Mouse (Mus musculus): ENCODE measurements at regions not wholly inside any gene's neighbourhood (a gene's known extent, or its start where the extent isn't known, plus 50 kb on each side); places are given as distances from the start of the nearest gene placed in this dataset.

GRCm38 (mm10) chr11:56165759-56166158 lies 124.9 kb upstream of the Nmur2 start:
- Histone ChIP-seq H3K27ac (ENCODE audit: low read depth) (no peak overlapping the region), H3K27me3 (replicated peaks; ENCODE audit: control insufficient read depth, insufficient read depth, low read length) (no peaks in the 10 kb centered on the region), H3K4me1 (replicated peaks; ENCODE audit: control insufficient read depth, insufficient read depth, low read length) (no peaks in the 10 kb centered on the region), H3K36me3 (ENCODE audit: control insufficient read depth, insufficient read depth, low read length) (no peaks in the 10 kb centered on the region), H3K9me3 (ENCODE audit: control insufficient read depth, low read length) (no peaks in the 10 kb centered on the region), H3K4me2 (ENCODE audit: low read length) (no peak overlapping the region), H3K9ac (ENCODE audit: low read length) (no peak overlapping the region), H3K4me3 (ENCODE audit: low read depth, low read length) (no peak overlapping the region)
- no peak for ATAC-seq (replicated peaks; ENCODE audit: low FRiP score, low TSS enrichment, low read depth)
- 80% methylated on average over 5 of the region's 5 CpGs for WGBS
- DNase-seq (ENCODE audit: low spot score): no peak

- no peak overlapping the region for H3K4me3 ChIP-seq (ENCODE audit: low read depth, low read length)
- H3K9ac ChIP-seq (ENCODE audit: low read length): no peak overlapping the region
- no peaks in the 10 kb centered on the region for H3K4me1 ChIP-seq (replicated peaks; ENCODE audit: control insufficient read depth, insufficient read depth, low read length)
- no peak overlapping the region for H3K4me2 ChIP-seq (ENCODE audit: low read length)
- H3K9me3 ChIP-seq (ENCODE audit: control insufficient read depth, low read length): no peaks in the 10 kb centered on the region
- no peak for DNase-seq (ENCODE audit: low spot score)
- no peaks in the 10 kb centered on the region for H3K36me3 ChIP-seq (ENCODE audit: control insufficient read depth, insufficient read depth, low read length)
- no peak overlapping the region for H3K27ac ChIP-seq (ENCODE audit: low read depth)
- no peaks in the 10 kb centered on the region for H3K27me3 ChIP-seq (replicated peaks; ENCODE audit: control insufficient read depth, insufficient read depth, low read length)
- WGBS: 70% methylated on average over 2 of the region's 2 CpGs
- ATAC-seq (replicated peaks; ENCODE audit: low FRiP score, low TSS enrichment, low read depth): no peak
Measured at GRCm38 (mm10) chr11:56160286-56160685, 119.5 kb upstream of the Nmur2 start.

GRCm38 (mm10) chr11:56159412-56160074 lies 118.7 kb upstream of the Nmur2 start:
- Histone ChIP-seq H3K27me3 (replicated peaks; ENCODE audit: control insufficient read depth, insufficient read depth, low read length) (no peaks in the 10 kb centered on the region), H3K4me3 (ENCODE audit: low read depth, low read length) (no peak overlapping the region), H3K27ac (ENCODE audit: low read depth) (no peak overlapping the region), H3K9ac (ENCODE audit: low read length) (no peak overlapping the region), H3K9me3 (ENCODE audit: control insufficient read depth, low read length) (no peaks in the 10 kb centered on the region), H3K4me1 (replicated peaks; ENCODE audit: control insufficient read depth, insufficient read depth, low read length) (no peaks in the 10 kb centered on the region), H3K36me3 (ENCODE audit: control insufficient read depth, insufficient read depth, low read length) (no peaks in the 10 kb centered on the region), H3K4me2 (ENCODE audit: low read length) (no peak overlapping the region)
- ATAC-seq (replicated peaks; ENCODE audit: low FRiP score, low TSS enrichment, low read depth) (no peak), DNase-seq (ENCODE audit: low spot score) (no peak)
- WGBS: 46% methylated on average over 10 of the region's 10 CpGs

GRCm38 (mm10) chr11:56150825-56151342 lies 110.1 kb upstream of the Nmur2 start:
- Histone ChIP-seq H3K9ac (ENCODE audit: low read length) (no peak overlapping the region), H3K27ac (ENCODE audit: low read depth) (no peak overlapping the region), H3K4me1 (replicated peaks; ENCODE audit: control insufficient read depth, insufficient read depth, low read length) (no peaks in the 10 kb centered on the region), H3K4me3 (ENCODE audit: low read depth, low read length) (no peak overlapping the region), H3K27me3 (replicated peaks; ENCODE audit: control insufficient read depth, insufficient read depth, low read length) (no peaks in the 10 kb centered on the region), H3K4me2 (ENCODE audit: low read length) (no peak overlapping the region), H3K36me3 (ENCODE audit: control insufficient read depth, insufficient read depth, low read length) (no peaks in the 10 kb centered on the region), H3K9me3 (ENCODE audit: control insufficient read depth, low read length) (no peaks in the 10 kb centered on the region)
- DNase-seq (ENCODE audit: low spot score) (no peak), ATAC-seq (replicated peaks; ENCODE audit: low FRiP score, low TSS enrichment, low read depth) (no peak)
- WGBS: 77% methylated on average over 13 of the region's 13 CpGs

GRCm38 (mm10) chr11:56149752-56150151 lies 108.9 kb upstream of the Nmur2 start:
- Histone ChIP-seq H3K27me3 (replicated peaks; ENCODE audit: control insufficient read depth, insufficient read depth, low read length) (no peaks in the 10 kb centered on the region), H3K36me3 (ENCODE audit: control insufficient read depth, insufficient read depth, low read length) (no peaks in the 10 kb centered on the region), H3K4me2 (ENCODE audit: low read length) (no peak overlapping the region), H3K27ac (ENCODE audit: low read depth) (no peak overlapping the region), H3K4me1 (replicated peaks; ENCODE audit: control insufficient read depth, insufficient read depth, low read length) (no peaks in the 10 kb centered on the region), H3K9me3 (ENCODE audit: control insufficient read depth, low read length) (no peaks in the 10 kb centered on the region), H3K4me3 (ENCODE audit: low read depth, low read length) (no peak overlapping the region), H3K9ac (ENCODE audit: low read length) (no peak overlapping the region)
- DNase-seq (ENCODE audit: low spot score) (no peak), ATAC-seq (replicated peaks; ENCODE audit: low FRiP score, low TSS enrichment, low read depth) (no peak)
- WGBS: 65% methylated on average over 1 of the region's 1 CpGs

GRCm38 (mm10) chr11:56148956-56149355 lies 108.1 kb upstream of the Nmur2 start:
- Histone ChIP-seq H3K4me2 (ENCODE audit: low read length) (no peak overlapping the region), H3K9me3 (ENCODE audit: control insufficient read depth, low read length) (no peaks in the 10 kb centered on the region), H3K4me3 (ENCODE audit: low read depth, low read length) (no peak overlapping the region), H3K27me3 (replicated peaks; ENCODE audit: control insufficient read depth, insufficient read depth, low read length) (no peaks in the 10 kb centered on the region), H3K27ac (ENCODE audit: low read depth) (no peak overlapping the region), H3K36me3 (ENCODE audit: control insufficient read depth, insufficient read depth, low read length) (no peaks in the 10 kb centered on the region), H3K9ac (ENCODE audit: low read length) (no peak overlapping the region), H3K4me1 (replicated peaks; ENCODE audit: control insufficient read depth, insufficient read depth, low read length) (no peaks in the 10 kb centered on the region)
- no peak for DNase-seq (ENCODE audit: low spot score)
- 62% methylated on average over 1 of the region's 1 CpGs for WGBS
- no peak for ATAC-seq (replicated peaks; ENCODE audit: low FRiP score, low TSS enrichment, low read depth)

GRCm38 (mm10) chr11:56146708-56147107 lies 105.9 kb upstream of the Nmur2 start:
- H3K27ac ChIP-seq (ENCODE audit: low read depth): no peak overlapping the region
- H3K4me3 ChIP-seq (ENCODE audit: low read depth, low read length): no peak overlapping the region
- 56% methylated on average over 5 of the region's 5 CpGs for WGBS
- H3K9ac ChIP-seq (ENCODE audit: low read length): no peak overlapping the region
- H3K9me3 ChIP-seq (ENCODE audit: control insufficient read depth, low read length): no peaks in the 10 kb centered on the region
- H3K27me3 ChIP-seq (replicated peaks; ENCODE audit: control insufficient read depth, insufficient read depth, low read length): no peaks in the 10 kb centered on the region
- no peak for DNase-seq (ENCODE audit: low spot score)
- no peak overlapping the region for H3K4me2 ChIP-seq (ENCODE audit: low read length)
- no peaks in the 10 kb centered on the region for H3K36me3 ChIP-seq (ENCODE audit: control insufficient read depth, insufficient read depth, low read length)
- ATAC-seq (replicated peaks; ENCODE audit: low FRiP score, low TSS enrichment, low read depth): no peak
- no peaks in the 10 kb centered on the region for H3K4me1 ChIP-seq (replicated peaks; ENCODE audit: control insufficient read depth, insufficient read depth, low read length)

- H3K9me3 ChIP-seq (ENCODE audit: control insufficient read depth, low read length): no peaks in the 10 kb centered on the region
- H3K27me3 ChIP-seq (replicated peaks; ENCODE audit: control insufficient read depth, insufficient read depth, low read length): no peaks in the 10 kb centered on the region
- H3K4me2 ChIP-seq (ENCODE audit: low read length): no peak overlapping the region; the same call in 1 of the 2 replicates
- no peak overlapping the region for H3K27ac ChIP-seq (ENCODE audit: low read depth)
- no peaks in the 10 kb centered on the region for H3K4me1 ChIP-seq (replicated peaks; ENCODE audit: control insufficient read depth, insufficient read depth, low read length)
- DNase-seq (ENCODE audit: low spot score) (peak; percentile 61), ATAC-seq (replicated peaks; ENCODE audit: low FRiP score, low TSS enrichment, low read depth) (no peak)
- H3K4me3 ChIP-seq (ENCODE audit: low read depth, low read length): no peak overlapping the region
- H3K9ac ChIP-seq (ENCODE audit: low read length): no peak overlapping the region
- H3K36me3 ChIP-seq (ENCODE audit: control insufficient read depth, insufficient read depth, low read length): no peaks in the 10 kb centered on the region
- 36% methylated on average over 15 of the region's 15 CpGs for WGBS
Measured at GRCm38 (mm10) chr11:56131339-56131823, 90.6 kb upstream of the Nmur2 start.
